Mouse (Mus musculus): Measurements from ENCODE around the gene Rph3al. TPM values are rescaled to one million over a fixed set of nuclear protein-coding genes. Genes with fewer than 3 reads are reported as not detected.

Gene Rph3al
- total RNA-seq, 1 experiment: 0.71 TPM

DNA sequence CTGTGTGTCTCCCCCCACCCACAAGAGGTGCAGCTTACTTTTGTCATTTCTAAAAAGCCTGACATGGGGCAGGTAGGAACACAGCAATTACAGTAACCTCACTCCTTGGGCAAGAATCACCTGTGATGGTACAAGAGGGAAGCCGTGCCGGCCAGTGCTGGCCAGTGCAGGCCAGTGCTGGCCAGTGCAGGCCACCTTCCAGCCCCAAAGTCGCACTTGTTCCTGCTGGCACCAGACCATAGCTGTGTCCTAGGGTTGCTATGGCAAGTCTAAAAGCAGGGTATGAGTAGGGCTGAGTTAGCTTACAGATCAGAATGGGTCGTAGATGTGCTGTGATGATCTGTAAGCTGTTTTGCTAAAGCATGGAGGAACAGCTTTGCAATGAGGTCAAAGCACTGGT is 15.5 kb downstream of the Rph3al start:
- Histone ChIP-seq H3K27ac (ENCODE audit: insufficient read depth, low read depth, low read length, poor library complexity, severe bottlenecking) (no peak overlapping the region), H3K4me3 (ENCODE audit: insufficient read depth in 1 of 2, low read depth in 1 of 2, low read length in 2 of 2, poor library complexity in 1 of 2, severe bottlenecking in 1 of 2) (no peak overlapping the region)

DNA sequence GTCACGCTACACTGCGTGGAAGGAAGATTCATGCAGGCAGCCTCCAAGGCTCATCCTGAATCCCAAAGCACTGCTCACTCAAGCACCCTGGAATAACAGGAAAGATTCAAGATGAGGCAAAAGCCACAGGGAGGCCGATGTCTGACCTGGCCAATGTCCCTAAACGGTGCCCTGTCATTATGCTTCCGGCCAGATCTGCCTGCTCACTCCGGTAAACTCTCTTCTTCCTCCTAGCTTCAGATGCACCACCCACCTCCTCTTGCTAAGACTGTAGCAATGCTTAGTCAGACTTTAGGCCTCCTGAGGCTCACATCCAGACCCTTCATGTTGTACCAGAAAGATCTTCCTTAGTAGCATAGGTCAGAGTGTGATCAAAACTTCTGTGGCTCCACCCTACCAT is 19.1 kb downstream of the Rph3al start:
- Histone ChIP-seq H3K27ac (ENCODE audit: insufficient read depth, low read depth, low read length, poor library complexity, severe bottlenecking) (no peak overlapping the region), H3K4me1 (ENCODE audit: control insufficient read depth in 2 of 2, insufficient read depth in 2 of 2, low read length in 2 of 2, poor library complexity in 1 of 2) (peaks cover 0 to 2% of the 10 kb centered on the region in 2 experiments; a peak in 1 of 4 replicates), H3K9ac (ENCODE audit: insufficient read depth, low read depth, low read length, poor library complexity, severe bottlenecking) (no peak overlapping the region), H3K9me3 (ENCODE audit: control insufficient read depth, insufficient read depth, low read depth, low read length) (no peaks in the 10 kb centered on the region), H3K4me3 (ENCODE audit: insufficient read depth in 1 of 2, low read depth in 1 of 2, low read length in 2 of 2, poor library complexity in 1 of 2, severe bottlenecking in 1 of 2) (no peak overlapping the region), H3K36me3 (ENCODE audit: control insufficient read depth, insufficient read depth, low read length, poor library complexity, severe bottlenecking) (no peaks in the 10 kb centered on the region)
- DNase-seq (ENCODE audit: low read depth, low spot score): no peak
- TF ChIP-seq ZNF384 (IDR thresholded peaks at IDR 0.05; ENCODE audit: low read depth, low read length) (no peak), ZC3H11A (IDR thresholded peaks at IDR 0.05; ENCODE audit: borderline replicate concordance, low read depth, low read length) (no peak), MAFK (IDR thresholded peaks at IDR 0.05; ENCODE audit: insufficient read depth, low read depth, low read length) (no peak), CHD2 (IDR thresholded peaks at IDR 0.05; ENCODE audit: low read depth, low read length) (no peak), HCFC1 (IDR thresholded peaks at IDR 0.05; ENCODE audit: borderline replicate concordance, insufficient read depth, low read length) (no peak)
- in situ Hi-C loops (cut with MboI; ENCODE audit: low sequenced_read_pairs in 2 of 2, unreplicated experiment in 2 of 2): loop anchor here in 1 of 2 experiments (10.0 kb wide), 1 partner anchor 144 kb away; no protein-coding TSS in a partner anchor

More for the DNA sequence above, 15.5 kb downstream of the Rph3al start:
- H3K4me1 ChIP-seq (ENCODE audit: control insufficient read depth in 2 of 2, insufficient read depth in 2 of 2, low read length in 2 of 2, poor library complexity in 1 of 2): peaks cover 0 to 2% of the 10 kb centered on the region in 2 experiments; a peak in 1 of 4 replicates
- in situ Hi-C loops (cut with MboI; ENCODE audit: low sequenced_read_pairs in 2 of 2, unreplicated experiment in 2 of 2): no loop called here
- H3K9ac ChIP-seq (ENCODE audit: insufficient read depth, low read depth, low read length, poor library complexity, severe bottlenecking): no peak overlapping the region
- no peak for TF ChIP-seq CHD2 (IDR thresholded peaks at IDR 0.05; ENCODE audit: low read depth, low read length)
- no peak for TF ChIP-seq ZNF384 (IDR thresholded peaks at IDR 0.05; ENCODE audit: low read depth, low read length)
- no peak for TF ChIP-seq ZC3H11A (IDR thresholded peaks at IDR 0.05; ENCODE audit: borderline replicate concordance, low read depth, low read length)
- no peak for TF ChIP-seq MAFK (IDR thresholded peaks at IDR 0.05; ENCODE audit: insufficient read depth, low read depth, low read length)
- TF ChIP-seq HCFC1 (IDR thresholded peaks at IDR 0.05; ENCODE audit: borderline replicate concordance, insufficient read depth, low read length): no peak
- H3K36me3 ChIP-seq (ENCODE audit: control insufficient read depth, insufficient read depth, low read length, poor library complexity, severe bottlenecking): no peaks in the 10 kb centered on the region
- no peak for DNase-seq (ENCODE audit: low read depth, low spot score)
- no peaks in the 10 kb centered on the region for H3K9me3 ChIP-seq (ENCODE audit: control insufficient read depth, insufficient read depth, low read depth, low read length)

DNA sequence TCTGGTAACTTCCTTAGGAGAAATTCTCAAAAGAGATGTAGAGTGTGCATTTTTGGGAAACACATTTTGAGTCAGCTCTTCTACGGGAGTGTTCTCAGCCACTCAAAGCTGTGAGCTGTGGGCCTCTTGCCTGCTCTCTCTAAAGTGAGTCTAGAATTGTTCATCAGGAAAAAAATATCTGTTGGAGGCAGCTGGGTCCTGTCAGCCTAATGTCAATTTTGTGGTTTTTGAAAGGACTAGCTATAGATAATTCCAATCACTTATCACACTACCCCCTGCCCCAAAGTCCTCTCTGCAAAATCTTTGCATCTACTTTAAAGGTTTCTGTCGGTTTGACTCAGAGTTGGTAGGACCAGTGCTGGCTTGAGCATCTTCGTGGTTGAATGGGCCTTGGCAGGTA is 20.9 kb downstream of the Rph3al start:
- H3K4me1 ChIP-seq (ENCODE audit: control insufficient read depth in 2 of 2, insufficient read depth in 2 of 2, low read length in 2 of 2, poor library complexity in 1 of 2): peaks cover 0 to 2% of the 10 kb centered on the region in 2 experiments; a peak in 1 of 4 replicates
- H3K4me3 ChIP-seq (ENCODE audit: insufficient read depth in 1 of 2, low read depth in 1 of 2, low read length in 2 of 2, poor library complexity in 1 of 2, severe bottlenecking in 1 of 2): no peak overlapping the region
- DNase-seq (ENCODE audit: low read depth, low spot score): no peak
- in situ Hi-C loops (cut with MboI; ENCODE audit: low sequenced_read_pairs in 2 of 2, unreplicated experiment in 2 of 2): loop anchor here in 1 of 2 experiments (10.0 kb wide), 1 partner anchor 143 kb away; no protein-coding TSS in a partner anchor
- H3K9ac ChIP-seq (ENCODE audit: insufficient read depth, low read depth, low read length, poor library complexity, severe bottlenecking): no peak overlapping the region
- H3K9me3 ChIP-seq (ENCODE audit: control insufficient read depth, insufficient read depth, low read depth, low read length): no peaks in the 10 kb centered on the region
- H3K27ac ChIP-seq (ENCODE audit: insufficient read depth, low read depth, low read length, poor library complexity, severe bottlenecking): no peak overlapping the region
- H3K36me3 ChIP-seq (ENCODE audit: control insufficient read depth, insufficient read depth, low read length, poor library complexity, severe bottlenecking): no peaks in the 10 kb centered on the region
- TF ChIP-seq ZNF384 (IDR thresholded peaks at IDR 0.05; ENCODE audit: low read depth, low read length) (no peak), CHD2 (IDR thresholded peaks at IDR 0.05; ENCODE audit: low read depth, low read length) (no peak), ZC3H11A (IDR thresholded peaks at IDR 0.05; ENCODE audit: borderline replicate concordance, low read depth, low read length) (no peak), MAFK (IDR thresholded peaks at IDR 0.05; ENCODE audit: insufficient read depth, low read depth, low read length) (no peak), HCFC1 (IDR thresholded peaks at IDR 0.05; ENCODE audit: borderline replicate concordance, insufficient read depth, low read length) (no peak)

DNA sequence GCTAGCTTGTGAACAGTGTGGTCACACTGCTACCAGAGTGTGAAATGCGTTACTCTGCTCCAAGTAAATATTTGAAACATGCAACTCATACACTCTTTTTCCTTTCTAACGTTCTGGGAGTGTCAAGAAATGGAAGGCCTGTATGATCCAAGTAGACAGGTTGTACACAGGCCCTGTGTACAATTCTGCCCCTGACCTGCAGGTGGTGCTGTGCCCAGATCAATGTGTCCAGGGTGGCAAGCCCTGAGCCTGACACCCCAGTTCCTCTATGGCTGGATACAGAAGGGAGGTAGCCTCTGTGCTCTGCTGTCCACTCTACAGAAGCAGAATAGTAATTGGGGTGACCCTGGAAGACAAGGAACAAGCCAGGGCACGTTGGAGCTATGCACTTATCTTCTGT is 24.3 kb downstream of the Rph3al start:
- Histone ChIP-seq H3K4me3 (ENCODE audit: insufficient read depth in 1 of 2, low read depth in 1 of 2, low read length in 2 of 2, poor library complexity in 1 of 2, severe bottlenecking in 1 of 2) (no peak overlapping the region), H3K9ac (ENCODE audit: insufficient read depth, low read depth, low read length, poor library complexity, severe bottlenecking) (no peak overlapping the region), H3K36me3 (ENCODE audit: control insufficient read depth, insufficient read depth, low read length, poor library complexity, severe bottlenecking) (no peaks in the 10 kb centered on the region), H3K27ac (ENCODE audit: insufficient read depth, low read depth, low read length, poor library complexity, severe bottlenecking) (no peak overlapping the region), H3K4me1 (ENCODE audit: control insufficient read depth in 2 of 2, insufficient read depth in 2 of 2, low read length in 2 of 2, poor library complexity in 1 of 2) (peaks cover 0 to 2% of the 10 kb centered on the region in 2 experiments; a peak in 1 of 4 replicates), H3K9me3 (ENCODE audit: control insufficient read depth, insufficient read depth, low read depth, low read length) (no peaks in the 10 kb centered on the region)
- no peak for TF ChIP-seq ZNF384 (IDR thresholded peaks at IDR 0.05; ENCODE audit: low read depth, low read length)
- no peak; the same call in 1 of the 2 replicates for TF ChIP-seq ZC3H11A (IDR thresholded peaks at IDR 0.05; ENCODE audit: borderline replicate concordance, low read depth, low read length)
- no peak for TF ChIP-seq MAFK (IDR thresholded peaks at IDR 0.05; ENCODE audit: insufficient read depth, low read depth, low read length)
- TF ChIP-seq CHD2 (IDR thresholded peaks at IDR 0.05; ENCODE audit: low read depth, low read length): no peak
- no peak for TF ChIP-seq HCFC1 (IDR thresholded peaks at IDR 0.05; ENCODE audit: borderline replicate concordance, insufficient read depth, low read length)
- peak; percentile 47 for DNase-seq (ENCODE audit: low read depth, low spot score)
- in situ Hi-C loops (cut with MboI; ENCODE audit: low sequenced_read_pairs in 2 of 2, unreplicated experiment in 2 of 2): loop anchor here in 1 of 2 experiments (10.0 kb wide), 1 partner anchor 139 kb away; no protein-coding TSS in a partner anchor
